Mouse (Mus musculus) liver, embryonic 14.5 days (tissue): Measurements from ENCODE around the gene Tbc1d12. TPM values are rescaled to one million over a fixed set of nuclear protein-coding genes. Genes with fewer than 3 reads are reported as not detected.

ENCODE experiments used
- ATAC-seq: fragments of 200-750 bp; cut with Nextera tagmentation; 2 replicates; pipeline ENCODE4 v1.8.0; 2017; ENCODE audit warnings: moderate number of reproducible peaks, mild to moderate bottlenecking, moderate library complexity; ENCODE audit not compliant: insufficient read depth
- DNase-seq, 3 experiments: peaks; one replicate each; pipeline ENCODE4 v3.0.0-alpha.2; 2012 to 2013; ENCODE audit warnings: low read depth in 3 of 3, low spot score in 3 of 3
- H3K27ac ChIP-seq: fragments of 300-500 bp; sonication (generic); 2 replicates; pipeline ENCODE4 v1.5.1; 2014; ENCODE audit warnings: moderate library complexity, mild to moderate bottlenecking, control low read depth, inconsistent platforms
- H3K27me3 ChIP-seq: fragments of 300-500 bp; sonication (generic); 2 replicates; pipeline ENCODE4 v1.6.1; 2014; ENCODE audit warnings: mild to moderate bottlenecking, low read length, moderate library complexity; ENCODE audit not compliant: control insufficient read depth, insufficient read depth
- H3K36me3 ChIP-seq: fragments of 300-500 bp; sonication (generic); replicated peaks from 2 replicates; pipeline ENCODE4 v1.6.1; 2014; ENCODE audit warnings: low read depth; ENCODE audit not compliant: control insufficient read depth, insufficient read depth
- H3K4me1 ChIP-seq, 2 experiments: fragments of 200-500 bp in 1 of 2; fragments of 300-500 bp in 1 of 2; sonication (generic) in 1 of 2; replicated peaks; 2 replicates each; pipeline ENCODE4 v1.6.1; 2012 to 2014; ENCODE audit warnings: antibody characterized with exemption in 1 of 2, inconsistent platforms in 1 of 2, low read length in 1 of 2; ENCODE audit not compliant: control insufficient read depth in 2 of 2, insufficient read depth in 2 of 2
- H3K4me2 ChIP-seq: fragments of 300-500 bp; sonication (generic); 2 replicates; pipeline ENCODE4 v1.6.1; 2014; ENCODE audit warnings: low read depth, mild to moderate bottlenecking, control low read depth, moderate library complexity
- H3K4me3 ChIP-seq, 2 experiments: fragments of 200-500 bp in 1 of 2; fragments of 300-500 bp in 1 of 2; sonication (generic) in 1 of 2; 2 replicates each; pipeline ENCODE4 v1.5.1; 2012 to 2014; ENCODE audit warnings: low read depth in 2 of 2, low read length in 2 of 2, mild to moderate bottlenecking in 2 of 2, control low read depth in 1 of 2, inconsistent platforms in 1 of 2, moderate library complexity in 1 of 2; ENCODE audit not compliant: insufficient read depth in 1 of 2
- H3K9ac ChIP-seq: fragments of 300-500 bp; sonication (generic); replicated peaks from 2 replicates; pipeline ENCODE4 v1.6.1; 2014; ENCODE audit warnings: mild to moderate bottlenecking, control low read depth, moderate library complexity
- H3K9me3 ChIP-seq: fragments of 300-500 bp; sonication (generic); 2 replicates; pipeline ENCODE4 v1.6.1; 2016; ENCODE audit warnings: low read length, mixed read lengths; ENCODE audit not compliant: control insufficient read depth
- CTCF ChIP-seq: IDR thresholded peaks from 2 replicates; pipeline ENCODE4 v1.5.1; 2016; ENCODE audit warnings: antibody characterized with exemption, low read depth, control low read depth
- EP300 ChIP-seq: IDR thresholded peaks from 2 replicates; pipeline ENCODE4 v1.6.1; 2016; ENCODE audit warnings: antibody characterized with exemption, low read depth
- WGBS: fragments of 180-500 bp; shearing (Covaris S2); extraction: QIAGEN DNeasy Blood & Tissue Kit; methylation state at CpG from one replicate; pipeline ENCODE4 v1.1.7; 2014; ENCODE audit not compliant: insufficient replicate concordance; 5-methylcytosine and 5-hydroxymethylcytosine counted together
- polyA plus RNA-seq, 2 experiments: library from polyadenylated mRNA; depleted of rRNA in 1 of 2; stranded (reverse) in 1 of 2; unstranded in 1 of 2; fragments of >200 nt; fragmentation: Nextera tagmentation in 1 of 2; extraction: Ambion mirVana in 1 of 2; gene quantifications; 2 replicates each; pipeline versions ENCODE4 v1.2.1 to v1.2.3; 2012 to 2014

Tbc1d12 gene
- polyA plus RNA-seq, 2 experiments = 1.5 to 1.9 TPM

DNA sequence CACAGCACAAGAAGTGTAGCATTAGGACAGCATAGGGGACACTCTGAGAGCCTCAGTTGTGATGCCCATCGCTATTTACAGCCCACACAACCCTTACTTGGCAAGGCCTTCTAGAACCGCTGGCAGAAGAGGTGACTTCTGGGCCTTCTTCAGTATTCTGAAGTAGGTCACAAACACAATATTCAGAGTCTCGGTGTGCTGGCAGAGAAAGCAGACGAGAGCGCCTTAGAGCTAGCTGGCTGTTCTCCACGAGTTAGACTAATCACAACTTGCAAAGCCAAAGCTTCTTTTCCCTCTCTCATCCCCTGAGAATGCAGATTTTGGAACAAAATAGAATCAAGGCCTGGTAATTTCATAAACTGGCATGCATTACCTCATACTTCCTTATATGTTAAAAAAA is 37.6 kb upstream of the Tbc1d12 start:
- DNase-seq (no peak), ATAC-seq (no peak)
- WGBS = 85% methylated on average over 6 of the region's 6 CpGs
- TF ChIP-seq EP300 = no peak
- TF ChIP-seq CTCF = no peak
- Histone ChIP-seq H3K27ac (no peak overlapping the region), H3K36me3 (peaks cover 34% of the 10 kb centered on the region), H3K4me2 (no peak overlapping the region), H3K9ac (no peak overlapping the region), H3K4me3 (no peak overlapping the region), H3K27me3 (no peaks in the 10 kb centered on the region), H3K4me1 (no peaks in the 10 kb centered on the region), H3K9me3 (no peaks in the 10 kb centered on the region)

GRCm38 (mm10) chr19:38818191-38818590 is 18.2 kb upstream of the Tbc1d12 start:
- Histone ChIP-seq H3K27ac (no peak overlapping the region), H3K9ac (peak overlapping the region; percentile 91), H3K4me2 (peak overlapping the region; percentile 96), H3K4me1 (peaks cover 18 to 26% of the 10 kb centered on the region in 2 experiments), H3K4me3 (peak overlapping the region; percentile 91 to 92), H3K36me3 (peaks cover 17% of the 10 kb centered on the region), H3K9me3 (no peaks in the 10 kb centered on the region), H3K27me3 (no peaks in the 10 kb centered on the region)
- DNase-seq = no peak
- ATAC-seq = no peak
- WGBS = 19% methylated on average over 8 of the region's 8 CpGs
- no peak for TF ChIP-seq CTCF
- TF ChIP-seq EP300 = no peak

DNA sequence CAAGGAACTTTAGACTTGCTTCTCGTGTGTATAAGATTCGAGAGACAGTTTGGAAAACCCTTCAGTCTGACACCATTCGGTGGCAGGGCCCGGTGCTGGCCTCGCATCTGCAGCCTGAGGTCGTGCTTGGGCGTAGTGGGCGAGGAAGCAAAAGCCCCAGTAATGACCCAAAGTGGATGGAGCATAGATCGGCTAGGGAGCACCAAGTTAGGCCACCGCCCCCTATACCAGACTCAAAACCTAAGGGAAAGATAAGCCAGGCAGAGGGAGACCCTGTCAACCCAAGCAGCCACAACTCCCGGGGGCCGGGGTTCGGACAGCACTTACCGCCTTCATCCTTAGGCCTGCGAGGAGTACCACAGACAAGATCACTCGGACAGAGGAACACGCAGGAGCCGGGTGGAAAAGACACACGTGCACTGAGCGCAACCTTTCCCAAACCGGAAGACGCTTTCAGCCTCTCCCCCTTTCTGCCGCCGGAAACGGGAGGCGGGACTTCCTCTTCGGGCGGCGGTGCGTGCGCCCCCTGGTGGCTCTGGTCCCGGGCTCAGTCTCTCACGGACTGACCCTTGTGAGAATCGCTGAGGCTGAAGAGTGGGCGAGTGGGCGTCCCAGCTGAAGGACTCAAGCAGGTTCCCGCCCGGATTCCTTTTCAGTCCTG is 17.5 kb upstream of the Tbc1d12 start, which contains the start of gene Noc3l:
TSS of gene Noc3l (minus strand) at position 472 of the 661 bp plus-strand sequence.
- Histone ChIP-seq H3K9ac (peak within 1 kb of the TSS; percentile 91), H3K36me3 (peaks cover 15% of the 10 kb centered on the region), H3K27me3 (no peaks in the 10 kb centered on the region), H3K4me1 (peaks cover 18 to 26% of the 10 kb centered on the region in 2 experiments), H3K4me3 (peak within 1 kb of the TSS; percentile 91 to 92), H3K9me3 (no peaks in the 10 kb centered on the region), H3K4me2 (peak within 1 kb of the TSS; percentile 96), H3K27ac (peak within 1 kb of the TSS; percentile 98)
- peak; percentile 99 for TF ChIP-seq CTCF
- no peak for TF ChIP-seq EP300
- under 1% methylated on average over 37 of the region's 38 CpGs for WGBS
- peak; percentile 83 for ATAC-seq
- peak; percentile 78 to 85 (median 82) for DNase-seq

GRCm38 (mm10) chr19:38819427-38819802 is 17.0 kb upstream of the Tbc1d12 start:
- DNase-seq (no peak), ATAC-seq (peak; percentile 56; the same call in 1 of the 2 replicates)
- peaks cover 18 to 26% of the 10 kb centered on the region in 2 experiments for H3K4me1 ChIP-seq
- peaks cover 10% of the 10 kb centered on the region for H3K36me3 ChIP-seq
- TF ChIP-seq CTCF (no peak), EP300 (no peak)
- H3K4me2 ChIP-seq = peak overlapping the region; percentile 96
- 4% methylated on average over 16 of the region's 16 CpGs for WGBS
- H3K9me3 ChIP-seq = no peaks in the 10 kb centered on the region
- H3K27me3 ChIP-seq = no peaks in the 10 kb centered on the region
- peak overlapping the region; percentile 98 for H3K27ac ChIP-seq
- peak overlapping the region; percentile 91 to 92 for H3K4me3 ChIP-seq
- peak overlapping the region; percentile 91 for H3K9ac ChIP-seq

DNA sequence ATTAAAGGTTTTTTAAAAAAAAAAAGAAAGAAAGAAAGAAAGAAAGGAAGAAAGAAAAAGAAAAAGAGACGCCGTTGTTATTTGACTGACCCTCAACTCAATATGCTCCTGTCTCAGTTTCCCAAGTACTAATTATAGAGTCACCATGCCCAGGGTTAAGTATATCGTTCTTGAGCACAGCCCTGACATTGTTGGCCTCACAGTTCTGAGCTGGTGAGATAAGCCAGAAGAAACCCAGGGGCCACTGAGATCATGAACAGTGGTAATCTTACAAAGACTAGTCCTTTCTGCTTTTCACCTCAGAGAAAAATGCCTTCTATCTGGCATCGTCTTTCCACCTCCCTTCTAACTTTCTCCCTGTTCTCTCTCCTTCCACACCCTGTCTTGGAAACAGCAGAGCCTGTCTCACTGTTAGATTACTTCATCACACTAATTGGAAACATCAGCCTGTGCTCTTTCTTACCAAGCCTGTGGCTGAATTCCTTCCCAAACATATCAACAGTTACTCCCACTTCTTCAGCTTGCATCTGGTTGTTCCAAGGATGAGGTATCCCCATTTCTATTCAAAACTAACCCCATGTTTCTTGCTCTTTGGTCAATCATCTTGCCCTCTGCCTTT is 16.1 kb upstream of the Tbc1d12 start:
- WGBS = 13% methylated on average over 4 of the region's 4 CpGs
- H3K36me3 ChIP-seq = peaks cover 3% of the 10 kb centered on the region; the same call in 1 of the 2 replicates
- H3K4me3 ChIP-seq = peak overlapping the region; percentile 13 to 91
- H3K4me2 ChIP-seq = peak overlapping the region; percentile 96
- H3K9me3 ChIP-seq = no peaks in the 10 kb centered on the region
- peaks cover 18 to 26% of the 10 kb centered on the region in 2 experiments for H3K4me1 ChIP-seq
- no peak for TF ChIP-seq CTCF
- TF ChIP-seq EP300 = peak; percentile 93
- H3K9ac ChIP-seq = peak overlapping the region; percentile 91
- H3K27me3 ChIP-seq = no peaks in the 10 kb centered on the region
- DNase-seq = peak; percentile 85 to 90 (median 87)
- ATAC-seq = peak; percentile 90
- H3K27ac ChIP-seq = peak overlapping the region; percentile 98
